Mouse (Mus musculus) adrenal gland, postnatal 4 days (tissue): ENCODE measurements around the gene Cfdp1. TPM values are rescaled to one million over a fixed set of nuclear protein-coding genes. Genes with fewer than 3 reads are reported as not detected.
A peak's percentile ranks its signal among the peaks of the same experiment; 100 is the strongest.

ENCODE experiments used
- DNase-seq, 2 experiments: peaks; one replicate each; pipeline ENCODE4 v3.0.0; 2021 to 2022; ENCODE audit warnings: low spot score in 2 of 2, mixed read lengths in 2 of 2
- total RNA-seq, 2 experiments: library from RNA; stranded (reverse); gene quantifications; 2 replicates each; pipeline ENCODE4 v1.2.3; 2021

Cfdp1 gene
- total RNA-seq, 2 experiments from 2014 or later, result 84.4 to 100.0 TPM

GRCm38 (mm10) chr8:111743101-111743791 is 110.8 kb downstream of the Cfdp1 start:
- no peak for DNase-seq

GRCm38 (mm10) chr8:111742261-111743037 is 111.6 kb downstream of the Cfdp1 start:
- DNase-seq, result no peak

- DNase-seq, result no peak
Observed at GRCm38 (mm10) chr8:111741556-111741955, 112.5 kb downstream of the Cfdp1 start.

GRCm38 (mm10) chr8:111740994-111741393 is 113.1 kb downstream of the Cfdp1 start:
- no peak for DNase-seq

GRCm38 (mm10) chr8:111740301-111740711 is 113.8 kb downstream of the Cfdp1 start:
- no peak for DNase-seq

GRCm38 (mm10) chr8:111739604-111740003 is 114.5 kb downstream of the Cfdp1 start:
- DNase-seq, result no peak

- DNase-seq, result no peak
Observed at GRCm38 (mm10) chr8:111738867-111739266, 115.2 kb downstream of the Cfdp1 start.

GRCm38 (mm10) chr8:111736321-111736720 is 117.8 kb downstream of the Cfdp1 start:
- no peak for DNase-seq

- no peak for DNase-seq
Observed at GRCm38 (mm10) chr8:111735791-111736190, 118.3 kb downstream of the Cfdp1 start.

GRCm38 (mm10) chr8:111735335-111735761 is 118.7 kb downstream of the Cfdp1 start:
- DNase-seq, result no peak

- peak in 1 of 2 experiments; percentile 2 for DNase-seq
Observed at GRCm38 (mm10) chr8:111734244-111734960, 119.7 kb downstream of the Cfdp1 start.

- peak in 1 of 2 experiments; percentile 3 for DNase-seq
Observed at GRCm38 (mm10) chr8:111733581-111734243, 120.4 kb downstream of the Cfdp1 start.

GRCm38 (mm10) chr8:111732406-111733085 is 121.5 kb downstream of the Cfdp1 start:
- no peak for DNase-seq

- DNase-seq, result peak; percentile 96 to 99
Observed at GRCm38 (mm10) chr8:111732004-111732403, 122.1 kb downstream of the Cfdp1 start.

GRCm38 (mm10) chr8:111731231-111731977 is 122.7 kb downstream of the Cfdp1 start:
- DNase-seq, result no peak

- no peak for DNase-seq
Observed at GRCm38 (mm10) chr8:111729233-111730170, 124.6 kb downstream of the Cfdp1 start.

GRCm38 (mm10) chr8:111728481-111728880 is 125.6 kb downstream of the Cfdp1 start:
- no peak for DNase-seq

GRCm38 (mm10) chr8:111727553-111727952 is 126.5 kb downstream of the Cfdp1 start:
- no peak for DNase-seq
